Mouse (Mus musculus) heart, embryonic 11.5 days (tissue): ENCODE data around the gene 8030411F24Rik. TPM values are rescaled to one million over a fixed set of nuclear protein-coding genes. Genes with fewer than 3 reads are reported as not detected.
"Not testable (repeated sequence)": the region's sequence is repeated elsewhere in the genome, so short reads cannot be mapped to it uniquely, and the experiment has no call there.

Experiments used
- ATAC-seq: fragments of 200-750 bp; cut with Nextera tagmentation; replicated peaks from 2 replicates; pipeline ENCODE4 v1.8.0; 2017; ENCODE audit warnings: moderate library complexity; ENCODE audit not compliant: insufficient number of reproducible peaks, low FRiP score, low TSS enrichment
- H3K27ac ChIP-seq: fragments of 300-500 bp; sonication (generic); 2 replicates; pipeline ENCODE4 v1.5.1; 2014; ENCODE audit warnings: mild to moderate bottlenecking, low read depth, low read length
- H3K27me3 ChIP-seq: fragments of 300-500 bp; sonication (generic); 2 replicates; pipeline ENCODE4 v1.6.1; 2014; ENCODE audit warnings: mild to moderate bottlenecking, low read length, mixed read lengths; ENCODE audit not compliant: control insufficient read depth, insufficient read depth
- H3K36me3 ChIP-seq: fragments of 300-500 bp; sonication (generic); 2 replicates; pipeline ENCODE4 v1.6.1; 2014; ENCODE audit warnings: mild to moderate bottlenecking, low read length, moderate library complexity, mixed read lengths; ENCODE audit not compliant: control insufficient read depth, insufficient read depth
- H3K4me1 ChIP-seq: fragments of 300-500 bp; sonication (generic); 2 replicates; pipeline ENCODE4 v1.6.1; 2014; ENCODE audit warnings: low read length; ENCODE audit not compliant: control insufficient read depth, insufficient read depth
- H3K4me2 ChIP-seq: fragments of 300-500 bp; sonication (generic); 2 replicates; pipeline ENCODE4 v1.6.1; 2014; ENCODE audit warnings: mild to moderate bottlenecking, moderate library complexity
- H3K4me3 ChIP-seq: fragments of 300-500 bp; sonication (generic); 2 replicates; pipeline ENCODE4 v1.5.1; 2014; ENCODE audit warnings: low read depth, low read length
- H3K9ac ChIP-seq: fragments of 300-500 bp; sonication (generic); 2 replicates; pipeline ENCODE4 v1.6.1; 2014; ENCODE audit warnings: mild to moderate bottlenecking, low read depth, low read length, moderate library complexity
- H3K9me3 ChIP-seq: fragments of 300-500 bp; sonication (generic); replicated peaks from 2 replicates; pipeline ENCODE4 v1.6.1; 2016; ENCODE audit warnings: low read length; ENCODE audit not compliant: control insufficient read depth
- WGBS: fragments of 180-500 bp; shearing (Covaris S2); extraction: QIAGEN DNeasy Blood & Tissue Kit; methylation state at CpG from one replicate; pipeline ENCODE4 v1.1.7; 2014; ENCODE audit not compliant: insufficient replicate concordance; 5-methylcytosine and 5-hydroxymethylcytosine counted together
- polyA plus RNA-seq: library from polyadenylated mRNA; unstranded; fragments of >200 nt; fragmentation: Nextera tagmentation; extraction: Ambion mirVana; gene quantifications from 2 replicates; pipeline ENCODE4 v1.2.1, GENCODE M21; 2014

Gene 8030411F24Rik
- polyA plus RNA-seq, 1 experiment from 2014 or later: not detected

DNA sequence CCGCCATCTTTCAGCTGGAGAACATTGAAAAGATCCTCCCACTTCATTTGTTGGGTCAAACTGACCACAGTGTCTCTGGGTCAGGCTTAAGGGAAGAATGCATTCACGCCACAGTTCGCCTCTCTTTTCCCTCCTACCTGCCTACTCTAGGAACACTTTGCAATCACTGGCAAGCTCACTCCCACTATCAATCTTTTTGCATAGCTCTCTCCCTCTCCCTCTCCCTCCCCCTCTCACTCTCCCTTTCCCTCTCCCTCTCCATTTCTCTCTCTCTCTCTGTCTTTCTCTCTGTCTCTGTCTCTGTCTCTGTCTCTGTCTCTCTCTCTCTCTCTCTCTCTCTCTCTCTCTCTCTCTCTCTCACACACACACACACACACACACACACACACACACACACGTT lies 10.4 kb upstream of the 8030411F24Rik start, which contains the start of gene Cst11:
Cst11 (minus strand) TSS at position 101 of the 400 bp plus-strand sequence.
- WGBS: 81% methylated on average over 4 of the region's 4 CpGs
- not testable (repeated sequence) for H3K4me1 ChIP-seq

DNA sequence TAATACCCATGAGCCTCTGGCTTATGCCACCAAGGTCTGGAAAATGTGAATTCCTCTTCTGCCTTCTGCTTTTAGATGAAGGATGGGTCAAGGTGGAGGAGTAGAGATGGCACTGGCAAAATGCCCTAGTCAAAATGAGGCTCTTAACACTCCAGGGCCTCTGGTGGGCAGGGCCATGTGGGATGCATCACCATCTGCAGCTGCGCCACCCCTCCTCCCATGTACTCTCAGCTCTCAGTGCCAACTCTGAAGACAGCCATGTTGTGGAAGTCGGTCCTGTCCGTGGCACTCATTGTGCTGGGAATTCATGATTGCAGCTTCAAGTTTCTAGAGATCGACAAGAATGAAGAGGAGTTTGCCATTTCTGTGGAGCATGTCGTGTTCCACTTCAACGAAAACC lies 7.3 kb downstream of the 8030411F24Rik start, which contains the start of gene Cst12:
Cst12 (plus strand) TSS at position 220 of the 400 bp plus-strand sequence.
- H3K9ac ChIP-seq: no peak within 1 kb of the TSS

More for the DNA sequence above, 10.4 kb upstream of the 8030411F24Rik start, which contains the start of gene Cst11:
- not testable (repeated sequence) for H3K4me3 ChIP-seq, H3K9me3 ChIP-seq, H3K36me3 ChIP-seq, H3K27ac ChIP-seq, H3K27me3 ChIP-seq, H3K9ac ChIP-seq, ATAC-seq, H3K4me2 ChIP-seq

DNA sequence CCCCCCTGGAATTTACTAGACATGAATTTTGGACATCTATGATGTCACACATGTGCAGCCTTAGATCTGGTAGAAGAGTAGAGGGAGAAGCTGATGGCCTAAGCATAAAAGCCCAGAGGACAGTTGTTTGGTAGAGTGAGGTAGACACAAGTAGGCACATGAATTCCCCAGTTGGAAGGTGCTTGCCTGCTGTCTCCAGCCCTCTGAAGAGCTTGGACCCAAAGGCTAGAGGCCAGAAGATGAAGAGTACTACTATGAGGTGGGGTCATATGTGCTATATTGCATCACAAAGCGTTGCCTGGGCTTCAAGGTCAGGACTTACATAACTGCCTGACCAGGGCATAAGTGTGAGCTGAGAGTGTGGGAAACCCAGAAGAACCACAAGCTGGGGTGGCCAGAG lies 16.7 kb downstream of the 8030411F24Rik start, which contains the start of gene Cst8:
Cst8 (plus strand) TSS at position 301 of the 400 bp plus-strand sequence.
- H3K36me3 ChIP-seq: no peaks in the 10 kb centered on the region
- no peak within 1 kb of the TSS for H3K27ac ChIP-seq
- WGBS: 84% methylated on average over 1 of the region's 1 CpGs
- no peak for ATAC-seq
- no peaks in the 10 kb centered on the region for H3K9me3 ChIP-seq
- H3K27me3 ChIP-seq: no peaks in the 10 kb centered on the region
- H3K4me3 ChIP-seq: no peak within 1 kb of the TSS
- peaks cover 6% of the 10 kb centered on the region; the same call in 1 of the 2 replicates for H3K4me1 ChIP-seq
- H3K4me2 ChIP-seq: no peak within 1 kb of the TSS
- H3K9ac ChIP-seq: no peak within 1 kb of the TSS

More for the DNA sequence above, 7.3 kb downstream of the 8030411F24Rik start, which contains the start of gene Cst12:
- no peaks in the 10 kb centered on the region for H3K36me3 ChIP-seq
- H3K4me1 ChIP-seq: no peaks in the 10 kb centered on the region
- H3K27ac ChIP-seq: no peak within 1 kb of the TSS
- H3K27me3 ChIP-seq: no peaks in the 10 kb centered on the region
- no peaks in the 10 kb centered on the region for H3K9me3 ChIP-seq
- ATAC-seq: no peak
- 88% methylated on average over 6 of the region's 6 CpGs for WGBS
- H3K4me3 ChIP-seq: no peak within 1 kb of the TSS
- H3K4me2 ChIP-seq: no peak within 1 kb of the TSS

DNA sequence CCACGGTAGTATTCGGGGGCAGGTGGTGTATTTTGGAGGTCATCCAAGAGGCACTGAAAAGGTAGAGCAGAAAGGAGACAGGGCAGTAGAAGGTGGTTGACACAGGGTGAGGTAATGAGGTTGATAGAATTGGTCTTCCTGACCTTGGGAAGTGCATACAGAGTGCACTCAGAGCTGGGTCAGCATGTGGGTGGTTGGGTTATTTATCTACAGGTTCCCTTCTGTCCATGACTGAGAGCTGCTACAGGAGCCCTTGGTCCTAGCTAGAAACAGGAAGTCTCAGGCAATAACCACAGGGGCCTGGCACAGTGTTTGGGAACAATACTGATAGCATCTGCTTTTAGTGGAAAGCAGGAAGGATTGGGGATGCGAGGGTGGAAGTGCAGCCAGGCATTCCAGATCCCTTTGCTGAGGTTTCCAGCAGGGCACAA lies 19.7 kb downstream of the 8030411F24Rik start:
- Histone ChIP-seq H3K36me3 (no peaks in the 10 kb centered on the region), H3K4me1 (peaks cover 6% of the 10 kb centered on the region; the same call in 1 of the 2 replicates), H3K4me2 (no peak overlapping the region), H3K9ac (no peak overlapping the region), H3K27ac (no peak overlapping the region), H3K27me3 (no peaks in the 10 kb centered on the region), H3K9me3 (no peaks in the 10 kb centered on the region), H3K4me3 (no peak overlapping the region)
- 56% methylated on average over 3 of the region's 3 CpGs for WGBS
- no peak; the same call in 1 of the 2 replicates for ATAC-seq

DNA sequence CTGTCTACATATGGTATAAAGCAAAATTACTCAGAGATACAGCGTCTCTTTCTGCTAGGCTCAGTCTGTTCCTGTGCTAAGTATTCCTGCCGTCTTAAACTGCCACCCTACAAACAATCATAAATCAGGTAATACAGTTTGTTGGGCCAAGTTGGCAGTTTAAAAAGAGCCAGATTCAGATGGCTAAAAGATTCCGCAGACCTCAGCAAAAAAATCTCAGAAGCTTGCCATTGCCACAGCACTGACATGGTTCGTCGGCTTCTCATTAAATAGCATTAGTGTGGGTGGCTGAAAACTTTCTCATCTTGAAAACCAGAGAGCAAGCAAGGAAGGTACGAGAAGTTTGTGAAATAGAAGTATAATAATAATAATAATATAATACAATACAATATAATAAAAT lies 24.9 kb downstream of the 8030411F24Rik start:
- Histone ChIP-seq H3K27ac (no peak overlapping the region), H3K36me3 (no peaks in the 10 kb centered on the region), H3K9ac (no peak overlapping the region), H3K9me3 (no peaks in the 10 kb centered on the region), H3K4me2 (no peak overlapping the region), H3K27me3 (no peaks in the 10 kb centered on the region), H3K4me1 (peaks cover under 1% of the 10 kb centered on the region; the same call in 1 of the 2 replicates), H3K4me3 (no peak overlapping the region)
- no peak for ATAC-seq
- 77% methylated on average over 6 of the region's 6 CpGs for WGBS

DNA sequence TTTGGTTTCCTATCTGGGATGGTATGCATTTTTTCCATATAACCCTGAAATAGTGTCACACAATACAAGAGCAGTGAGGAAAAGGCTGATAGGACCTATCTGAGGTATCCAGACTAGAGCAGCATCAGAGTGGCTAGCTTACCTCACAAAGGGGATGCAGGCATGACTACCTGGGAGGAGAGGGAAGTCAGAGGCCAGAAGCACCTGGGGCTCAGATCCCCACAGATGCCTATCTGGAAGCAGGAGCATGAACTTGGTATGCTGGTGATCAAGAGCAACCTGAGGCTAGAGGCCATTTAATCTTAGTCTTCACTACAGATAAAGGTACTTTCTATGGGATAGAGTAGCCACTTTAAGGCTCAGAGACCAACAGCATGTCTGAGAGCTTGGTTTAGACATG lies 38.1 kb downstream of the 8030411F24Rik start, which contains the start of gene Cst13:
Cst13 (plus strand) TSS at position 173 of the 400 bp plus-strand sequence.
- Histone ChIP-seq H3K36me3 (no peaks in the 10 kb centered on the region), H3K27me3 (no peaks in the 10 kb centered on the region), H3K4me3 (no peak within 1 kb of the TSS), H3K27ac (no peak within 1 kb of the TSS), H3K4me1 (no peaks in the 10 kb centered on the region), H3K4me2 (no peak within 1 kb of the TSS), H3K9ac (no peak within 1 kb of the TSS), H3K9me3 (no peaks in the 10 kb centered on the region)
- no peak for ATAC-seq

DNA sequence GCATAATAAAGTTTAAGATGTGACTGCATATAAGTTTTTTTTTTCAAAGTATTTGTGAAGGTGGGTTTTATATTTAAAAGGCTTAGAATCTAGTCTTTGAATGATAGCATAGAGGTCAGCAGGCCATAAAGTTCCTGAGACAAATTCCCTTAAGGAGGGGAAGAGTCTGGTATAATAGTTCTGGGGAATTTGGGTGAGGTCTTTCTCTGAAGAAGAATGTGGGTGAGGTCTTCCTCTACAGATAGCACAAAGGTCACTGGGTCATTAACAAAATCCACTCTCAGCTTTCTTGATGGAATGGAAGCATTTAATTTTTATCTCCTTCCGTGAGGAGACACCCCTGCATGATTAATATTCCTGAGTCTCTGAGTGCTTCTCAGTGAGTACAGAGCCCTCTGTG lies 44.2 kb downstream of the 8030411F24Rik start:
- Histone ChIP-seq H3K4me1 (no peaks in the 10 kb centered on the region), H3K9ac (no peak overlapping the region), H3K9me3 (no peaks in the 10 kb centered on the region), H3K36me3 (no peaks in the 10 kb centered on the region), H3K27ac (no peak overlapping the region), H3K27me3 (no peaks in the 10 kb centered on the region), H3K4me3 (no peak overlapping the region), H3K4me2 (no peak overlapping the region)
- ATAC-seq: no peak
- WGBS: 47% methylated on average over 1 of the region's 1 CpGs

DNA sequence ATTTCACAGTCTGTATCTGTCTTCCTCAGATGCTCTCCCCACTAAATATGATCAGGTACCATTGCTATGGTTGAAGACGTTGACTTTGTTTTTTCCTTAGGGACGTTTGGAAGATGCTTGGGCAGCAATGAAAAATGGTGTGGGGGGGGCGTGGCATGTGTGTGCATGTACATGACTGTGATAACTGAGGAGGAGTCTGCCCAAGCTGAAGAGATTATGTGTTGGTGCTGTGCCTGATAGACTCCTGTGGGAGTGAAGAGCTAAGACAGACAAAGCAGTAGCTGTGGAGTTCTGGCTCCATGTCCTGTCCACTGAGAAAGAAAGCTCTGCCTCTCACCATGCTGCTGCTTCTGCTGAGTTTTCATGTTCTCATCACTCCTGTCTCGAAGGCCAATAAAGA lies 53.1 kb downstream of the 8030411F24Rik start, which contains the start of gene Cst9:
Cst9 (plus strand) TSS at position 236 of the 400 bp plus-strand sequence.
- Histone ChIP-seq H3K27me3 (no peaks in the 10 kb centered on the region), H3K36me3 (no peaks in the 10 kb centered on the region), H3K9ac (no peak within 1 kb of the TSS), H3K27ac (no peak within 1 kb of the TSS), H3K4me3 (no peak within 1 kb of the TSS), H3K4me1 (no peaks in the 10 kb centered on the region), H3K4me2 (no peak within 1 kb of the TSS), H3K9me3 (no peaks in the 10 kb centered on the region)
- no peak for ATAC-seq
- 58% methylated on average over 4 of the region's 4 CpGs for WGBS
